Mouse (Mus musculus): Measurements from ENCODE around the gene Pex6.

GRCm38 (mm10) chr17:46741305-46741704, 30.0 kb downstream of the Pex6 start:
- TF ChIP-seq HCFC1 (IDR thresholded peaks at IDR 0.05; ENCODE audit: borderline replicate concordance, insufficient read depth, low read length) = no peak
- TF ChIP-seq CHD2 (IDR thresholded peaks at IDR 0.05; ENCODE audit: low read depth, low read length) = no peak
- no peak for TF ChIP-seq ZNF384 (IDR thresholded peaks at IDR 0.05; ENCODE audit: low read depth, low read length)

Data from ES-E14 (cell line).